Mouse (Mus musculus) activated CD4-positive, CD25-positive, alpha-beta regulatory T cell, adult 4 months (primary cell): Measurements from ENCODE around the gene Slc22a21. TPM values are rescaled to one million over a fixed set of nuclear protein-coding genes. Genes with fewer than 3 reads are reported as not detected.
"Not testable (repeated sequence)": the region's sequence is repeated elsewhere in the genome, so short reads cannot be mapped to it uniquely, and the experiment has no call there.

Experiments used
- ATAC-seq: one replicate; pipeline ENCODE4 v1.8.0; 2017
- polyA plus RNA-seq, 2 experiments: library from polyadenylated mRNA; unstranded; fragments of 100-300 nt; shearing (Covaris generic); gene quantifications; one replicate each; pipeline ENCODE4 v1.2.1; 2017

Gene Slc22a21
- polyA plus RNA-seq, 2 experiments from 2014 or later: 0.73 to 1.1 TPM

DNA sequence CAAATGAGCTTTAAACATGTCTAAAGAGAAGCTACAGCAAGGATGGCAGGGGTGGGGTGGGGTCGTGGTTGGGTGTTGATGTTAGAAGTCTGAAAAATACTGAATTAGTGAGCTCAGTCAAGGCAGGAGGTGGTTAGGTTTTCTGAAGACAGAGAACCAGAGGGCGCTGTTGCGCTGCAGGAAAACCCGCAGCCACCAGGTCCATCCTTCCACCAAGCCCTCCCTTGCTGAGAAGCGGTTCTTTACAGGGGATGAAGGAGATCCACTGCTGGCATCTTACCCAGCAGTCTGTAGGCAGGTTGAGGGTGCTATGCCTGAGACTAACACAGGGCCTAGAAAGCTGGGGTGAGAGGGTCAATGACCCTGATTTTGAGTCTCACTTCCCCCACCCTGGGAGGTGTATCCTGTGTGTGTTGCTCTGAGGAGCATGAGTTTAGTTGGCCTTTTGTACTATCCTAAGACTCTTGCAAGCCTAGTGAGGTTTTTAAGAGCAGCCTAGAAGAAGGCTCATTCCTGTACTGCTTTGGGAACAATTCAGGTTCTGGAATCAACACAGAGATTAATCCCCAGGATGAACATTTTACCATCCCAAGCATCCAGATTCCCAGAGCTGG lies 22.1 kb upstream of the Slc22a21 start:
- ATAC-seq: no peak

DNA sequence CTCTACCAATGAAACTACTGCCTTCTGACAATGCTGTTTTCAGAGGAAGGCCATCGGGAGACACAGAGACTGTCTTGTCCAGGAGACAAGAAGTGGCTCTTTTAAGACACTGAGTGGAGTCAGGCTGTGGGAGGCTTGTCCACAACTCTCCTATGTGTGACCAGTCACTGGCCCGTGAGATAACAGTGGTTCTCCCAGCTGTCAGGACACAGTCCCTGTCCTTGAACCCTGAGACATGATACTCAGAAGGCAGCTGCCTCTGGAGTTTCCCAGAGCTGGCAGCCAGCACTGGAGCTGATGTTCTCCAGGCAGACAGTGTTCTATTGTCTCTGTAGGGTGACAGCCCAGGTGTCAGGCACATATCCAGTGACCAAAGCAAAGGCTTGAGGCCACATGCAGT lies 17.5 kb upstream of the Slc22a21 start:
- ATAC-seq: no peak

DNA sequence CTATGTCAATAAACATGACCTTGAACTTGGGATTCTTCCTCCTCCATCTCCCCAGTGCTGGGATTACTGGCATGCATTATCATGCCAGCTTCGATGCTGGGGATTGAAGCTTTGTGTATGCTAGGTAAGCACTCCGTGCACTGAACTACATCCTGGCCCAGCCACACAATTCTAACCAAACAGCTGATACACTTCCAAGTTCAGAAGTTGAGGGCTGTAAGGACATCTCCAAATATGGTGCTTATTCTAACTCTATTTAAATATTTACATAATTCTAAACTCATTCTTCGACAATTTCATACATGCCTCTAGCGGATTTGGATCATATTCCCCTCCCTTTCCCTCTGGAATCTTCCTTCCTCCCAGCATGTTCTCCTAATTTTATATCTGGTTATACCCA lies 12.1 kb upstream of the Slc22a21 start:
- ATAC-seq: no peak

DNA sequence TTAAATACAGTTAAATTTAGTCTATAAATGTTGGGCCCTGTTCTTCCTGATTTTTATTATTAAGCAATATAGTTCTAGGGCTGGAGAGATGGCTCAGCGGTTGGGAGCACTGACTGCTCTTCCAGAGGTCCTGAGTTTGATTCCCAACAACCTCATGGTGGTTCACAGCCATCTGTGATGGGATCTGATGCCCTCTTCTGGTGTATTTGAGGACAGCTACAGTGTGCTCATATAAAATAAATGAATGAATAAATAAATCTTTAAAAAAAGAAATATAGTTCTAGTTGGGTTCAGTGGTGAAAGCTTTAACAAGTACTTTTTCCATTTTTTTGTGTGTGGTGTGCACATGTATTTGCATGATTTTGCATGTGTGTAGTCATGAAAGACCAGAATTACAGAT lies 9.1 kb upstream of the Slc22a21 start:
- no peak for ATAC-seq

DNA sequence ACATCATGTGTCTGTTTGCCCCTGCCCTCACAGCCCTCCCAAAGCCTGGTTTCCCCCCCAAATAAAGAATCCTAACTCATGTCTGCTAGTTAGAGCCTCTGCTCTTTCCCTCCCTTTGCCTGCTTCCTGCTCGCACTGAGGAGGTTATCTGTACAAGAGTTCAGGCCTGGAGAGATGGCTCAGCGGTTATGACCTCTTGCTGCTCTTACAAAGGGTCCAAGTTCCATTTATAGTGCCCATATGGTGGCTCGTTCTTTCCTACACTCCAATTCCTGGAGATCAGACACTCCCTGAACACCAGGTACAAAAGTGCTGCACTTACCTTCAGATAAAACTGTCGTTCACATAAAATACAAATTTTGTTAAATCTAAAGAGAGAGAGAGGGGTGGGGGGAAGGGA lies 7.9 kb upstream of the Slc22a21 start:
- no peak for ATAC-seq

DNA sequence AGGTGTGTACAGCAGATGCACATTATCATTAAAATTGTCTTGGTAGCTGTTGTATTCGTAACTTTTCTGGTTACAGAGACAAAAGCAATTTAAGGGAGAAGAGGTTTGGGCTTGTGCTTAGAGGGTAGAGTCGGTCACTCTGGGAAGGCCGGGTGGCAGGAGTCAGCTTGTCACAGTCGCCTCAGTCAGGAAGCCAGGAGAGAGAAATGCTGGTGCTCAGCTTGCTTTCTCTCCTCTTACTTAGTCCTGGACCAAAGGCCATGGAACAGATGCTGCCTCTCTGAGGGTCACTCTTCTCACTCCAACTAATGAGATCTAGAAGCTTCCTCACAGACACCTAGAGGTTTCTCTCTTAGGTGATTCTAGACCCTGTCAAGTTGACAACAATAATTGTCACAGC lies 1.3 kb upstream of the Slc22a21 start:
- no peak for ATAC-seq

DNA sequence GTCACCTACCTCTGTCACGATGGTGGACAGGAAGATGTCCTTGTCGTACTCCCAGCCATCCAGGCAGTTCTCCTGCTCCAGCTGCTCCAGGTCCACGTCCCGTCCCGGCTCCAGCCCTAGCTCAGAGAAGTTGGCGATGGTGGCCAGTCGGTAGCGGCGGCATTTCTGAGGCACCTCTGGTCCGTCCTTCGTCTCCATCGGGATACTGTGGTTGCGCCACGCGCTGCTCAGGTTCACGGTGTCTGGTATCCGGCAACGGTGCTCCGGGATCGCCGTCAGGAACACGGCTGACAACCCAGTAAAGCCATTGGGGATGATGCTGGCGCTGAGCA lies 710 bp downstream of the Slc22a21 start:
- not testable (repeated sequence) for ATAC-seq

DNA sequence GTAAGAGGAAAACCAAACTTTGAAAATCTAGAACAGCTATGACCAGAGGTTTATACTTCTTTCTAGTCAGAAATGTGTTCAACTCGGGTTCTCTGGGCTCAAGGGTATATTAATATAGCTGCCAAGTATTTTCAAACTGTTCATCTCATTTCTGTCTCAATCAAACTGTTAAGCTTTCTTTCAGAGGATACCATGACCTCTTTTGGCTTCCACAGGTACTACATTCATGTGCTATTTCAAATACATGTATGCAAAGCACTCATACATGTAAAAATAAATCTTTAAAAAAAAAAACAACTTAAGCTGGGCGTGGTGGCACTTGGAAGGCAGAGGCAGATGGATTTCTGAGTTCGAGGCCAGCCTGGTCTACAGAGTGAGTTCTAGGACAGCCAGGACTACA lies 2.5 kb downstream of the Slc22a21 start:
- ATAC-seq: no peak

DNA sequence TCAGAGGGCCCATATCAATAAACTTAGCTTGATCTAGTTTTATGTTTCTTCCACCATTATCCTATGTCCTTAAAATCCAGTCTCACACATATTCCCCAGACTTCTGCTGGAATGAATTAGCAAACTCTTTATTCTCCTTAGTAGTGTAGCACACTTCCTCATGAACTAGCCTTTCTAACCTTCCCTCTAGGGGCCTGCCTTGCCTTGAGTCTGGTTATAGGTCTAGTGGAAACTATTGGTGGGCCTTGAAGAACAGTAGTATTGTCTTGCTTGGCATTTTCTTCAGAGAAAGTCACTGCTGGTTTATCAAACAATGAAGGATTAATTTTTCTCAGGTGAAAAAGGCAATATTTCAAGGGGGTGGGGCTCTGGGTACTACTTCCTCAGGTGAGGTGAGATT lies 4.6 kb downstream of the Slc22a21 start:
- ATAC-seq: no peak

DNA sequence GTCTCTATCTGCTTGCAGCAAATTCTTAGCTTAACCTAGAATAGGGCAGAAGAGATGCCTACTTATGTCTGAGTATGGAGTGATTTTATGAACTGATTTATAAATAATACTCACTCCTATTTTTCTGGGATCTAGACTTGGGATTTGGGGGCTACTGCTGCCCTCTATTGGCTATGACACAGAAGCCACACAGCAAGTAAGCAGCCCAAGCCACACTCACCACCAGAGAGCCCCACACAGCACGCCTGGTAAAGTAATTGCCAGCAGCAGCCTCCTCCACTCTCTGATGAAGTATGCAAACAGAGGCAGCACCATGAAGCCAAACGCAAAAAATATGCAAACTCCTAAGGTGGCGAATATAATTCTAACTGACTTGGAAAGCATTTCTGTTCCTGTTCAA lies 21.1 kb downstream of the Slc22a21 start:
- ATAC-seq: no peak

DNA sequence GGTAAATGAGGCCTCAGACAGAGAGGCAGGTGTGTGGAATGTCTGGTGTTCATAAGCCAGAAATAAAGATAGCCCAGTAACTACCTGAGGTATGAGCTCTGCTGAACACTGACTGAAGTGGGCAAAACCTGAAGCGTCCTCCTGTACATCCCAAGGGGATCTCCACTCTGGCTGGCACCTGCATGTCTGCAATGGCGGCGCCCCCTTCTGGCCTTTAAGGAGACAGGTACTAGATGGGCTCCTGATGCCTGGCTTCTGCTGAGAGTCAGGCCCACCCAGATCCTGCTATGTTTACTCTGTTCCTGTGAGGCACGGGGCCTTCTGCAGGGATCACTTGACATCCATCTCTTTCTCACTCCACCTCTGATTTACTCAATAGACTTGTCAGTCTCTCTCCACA lies 22.0 kb downstream of the Slc22a21 start:
- not testable (repeated sequence) for ATAC-seq

DNA sequence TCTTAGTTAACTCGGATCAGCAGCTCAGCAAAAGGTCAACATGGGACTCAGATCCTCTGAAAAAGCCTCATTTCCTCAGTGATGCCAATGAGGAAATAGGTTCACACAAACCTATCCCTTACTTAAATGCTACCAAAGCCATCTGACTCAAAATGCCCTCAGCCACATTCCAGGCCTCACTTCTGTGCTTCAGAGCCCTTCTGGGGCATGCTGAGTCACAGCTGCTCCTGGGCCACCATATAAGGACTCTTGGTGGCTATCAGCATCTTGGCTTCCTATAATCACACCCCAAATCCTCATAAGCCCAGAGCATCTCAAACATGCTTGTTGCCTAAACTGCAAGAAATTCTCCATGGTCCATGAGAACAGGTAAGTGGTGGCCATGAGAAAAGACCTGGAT lies 23.5 kb downstream of the Slc22a21 start:
- ATAC-seq: no peak

DNA sequence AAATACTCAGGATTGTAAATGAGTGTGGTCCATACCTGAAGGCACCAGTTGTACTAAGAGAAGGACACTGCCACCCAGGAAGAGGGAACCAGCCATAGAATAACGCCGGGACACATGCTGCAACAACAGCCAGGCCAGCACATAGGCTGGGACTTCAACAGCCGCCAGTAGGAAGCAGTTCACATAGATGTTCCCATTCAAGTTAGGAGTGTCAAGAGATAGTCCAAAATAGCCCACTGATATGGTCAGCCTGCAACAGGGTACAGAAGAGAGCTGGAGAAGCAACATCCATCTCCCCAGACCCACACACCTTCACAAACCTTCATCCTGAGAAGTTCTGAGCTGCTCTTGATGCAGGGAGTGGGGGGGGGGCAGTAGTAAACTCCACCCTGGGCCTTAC lies 25.5 kb downstream of the Slc22a21 start:
- ATAC-seq: no peak

DNA sequence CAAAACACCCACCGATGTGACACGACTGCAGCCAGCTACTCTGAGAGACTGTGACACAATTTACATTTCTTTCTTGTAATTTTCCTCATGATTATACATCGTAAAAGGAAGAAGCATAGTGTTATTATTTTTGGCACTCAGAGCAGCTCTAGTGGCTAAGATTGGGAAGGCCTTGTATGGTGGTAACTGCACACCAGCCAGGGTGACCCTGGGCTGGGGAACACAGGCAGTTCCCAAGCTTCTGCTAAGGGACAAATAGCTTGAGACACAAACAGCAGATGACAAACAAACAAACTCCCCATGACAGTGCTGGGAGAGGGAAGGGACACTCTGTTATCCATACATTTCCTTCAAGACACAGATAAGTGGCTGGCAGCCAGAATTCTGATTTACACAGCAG lies 30.0 kb downstream of the Slc22a21 start:
- ATAC-seq: not testable (repeated sequence)

DNA sequence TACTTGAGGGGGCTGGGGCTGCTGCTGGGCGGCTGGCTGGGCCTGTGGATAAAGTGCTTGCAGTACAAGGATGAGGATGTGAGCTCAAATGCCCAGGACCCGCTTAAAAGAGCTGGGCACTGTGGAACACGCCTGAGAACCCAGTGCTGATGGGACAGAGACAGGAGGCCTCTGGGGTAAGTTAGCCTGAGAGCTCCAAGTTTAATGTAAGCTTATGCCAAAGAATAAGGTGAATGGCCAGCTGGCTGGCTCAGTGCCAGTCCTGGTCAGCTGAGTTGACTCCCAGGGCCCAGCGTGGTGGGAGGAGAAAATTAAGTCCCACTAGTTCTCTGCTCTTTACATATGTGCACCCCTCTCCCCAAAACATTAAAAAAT lies 48.2 kb downstream of the Slc22a21 start:
- not testable (repeated sequence) for ATAC-seq

DNA sequence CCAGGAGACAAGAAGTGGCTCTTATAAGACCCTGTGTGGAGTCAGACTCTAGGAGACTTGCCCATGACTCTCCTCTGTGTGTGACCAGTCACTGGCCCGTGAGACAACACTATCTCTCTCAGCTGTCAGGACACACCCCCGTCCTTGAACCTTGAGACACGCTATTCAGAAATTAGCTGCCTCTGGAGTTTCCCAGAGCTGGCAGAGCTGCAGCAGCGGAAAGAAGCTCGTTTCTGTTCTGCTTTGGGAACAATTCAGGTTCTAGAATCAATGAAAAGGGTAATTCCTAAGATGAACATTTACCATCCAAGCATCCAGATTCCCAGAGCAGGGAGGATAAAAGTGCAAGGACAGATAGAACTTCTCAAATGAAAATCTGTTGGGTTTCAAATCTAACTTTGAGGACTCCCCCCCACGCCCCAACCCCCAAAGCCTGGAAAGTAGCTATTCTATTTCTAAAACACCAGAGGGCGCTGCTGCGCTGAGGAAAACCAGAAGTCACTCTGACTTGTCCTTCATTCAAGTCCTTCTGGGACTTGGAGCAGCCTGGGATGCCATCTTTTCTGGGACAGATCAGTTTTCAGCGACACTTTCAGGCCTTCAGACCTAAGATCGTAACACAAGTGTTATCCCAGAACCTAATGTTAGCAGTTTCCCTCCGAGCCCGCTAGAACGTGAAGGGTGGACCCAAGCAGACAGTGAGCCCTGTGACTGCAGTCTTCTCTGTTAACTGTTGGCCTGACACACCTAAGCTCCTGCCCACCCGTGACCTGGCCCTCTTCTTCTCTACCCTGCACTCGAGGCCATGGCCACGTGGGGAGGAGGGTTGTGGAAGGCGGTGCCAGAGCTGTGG lies 48.8 kb downstream of the Slc22a21 start:
- ATAC-seq: no peak

DNA sequence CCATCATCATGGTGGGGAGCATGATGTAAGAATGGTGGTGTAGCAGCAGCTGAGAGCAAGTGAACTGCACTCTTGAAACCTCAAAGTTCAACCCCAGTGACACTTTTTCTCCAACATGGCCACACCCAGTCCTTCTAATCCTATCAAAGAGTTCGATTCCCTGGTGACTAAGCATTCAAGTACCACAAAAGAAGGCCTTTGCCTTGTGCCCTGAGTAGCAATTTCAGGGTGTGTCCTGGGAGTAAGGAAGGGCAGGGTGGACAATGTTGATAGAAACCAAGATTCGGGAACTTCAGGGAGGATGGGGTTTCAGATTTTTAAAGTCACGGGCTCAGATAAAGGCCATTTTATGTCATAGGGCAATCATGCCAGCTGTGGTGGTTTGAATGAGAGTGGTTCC lies 50.4 kb downstream of the Slc22a21 start:
- no peak for ATAC-seq

DNA sequence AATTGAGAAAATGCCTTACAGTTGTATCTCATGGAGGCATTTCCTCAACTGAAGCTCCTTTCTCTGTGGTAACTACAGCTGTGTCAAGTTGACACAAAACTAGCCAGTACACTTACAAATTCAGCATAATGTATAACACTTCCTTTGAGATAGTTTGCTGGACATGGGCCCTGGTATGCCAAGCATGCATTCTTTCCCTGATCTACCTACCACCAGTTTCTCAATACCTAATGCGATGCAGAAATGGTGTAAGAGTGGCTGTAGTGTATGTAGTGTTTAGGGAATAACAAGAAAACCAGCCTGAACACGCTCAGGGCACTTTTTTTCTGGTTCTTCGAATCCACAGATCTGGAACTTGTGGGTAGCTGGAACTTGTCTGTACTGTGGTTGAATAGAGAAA lies 51.5 kb downstream of the Slc22a21 start:
- ATAC-seq: no peak

DNA sequence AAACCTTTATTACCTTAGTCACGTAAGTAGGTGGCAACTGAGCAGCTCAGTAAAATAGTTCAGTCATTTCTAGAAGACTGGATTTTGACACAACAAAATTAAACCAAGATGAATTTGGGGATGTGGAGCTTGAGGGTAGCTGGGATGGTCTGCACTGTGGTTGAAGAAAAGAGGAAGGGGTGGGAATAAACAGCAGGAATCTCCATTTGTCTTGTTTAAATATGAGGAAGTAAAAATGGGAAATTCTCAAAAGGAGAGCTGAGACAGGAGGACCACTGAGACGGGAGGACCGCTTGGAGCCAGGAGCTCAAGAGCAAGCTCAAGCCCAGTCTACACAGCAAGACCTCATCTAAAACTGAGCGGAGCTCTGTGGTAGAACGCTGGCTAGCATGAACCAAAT lies 53.8 kb downstream of the Slc22a21 start:
- ATAC-seq: no peak

DNA sequence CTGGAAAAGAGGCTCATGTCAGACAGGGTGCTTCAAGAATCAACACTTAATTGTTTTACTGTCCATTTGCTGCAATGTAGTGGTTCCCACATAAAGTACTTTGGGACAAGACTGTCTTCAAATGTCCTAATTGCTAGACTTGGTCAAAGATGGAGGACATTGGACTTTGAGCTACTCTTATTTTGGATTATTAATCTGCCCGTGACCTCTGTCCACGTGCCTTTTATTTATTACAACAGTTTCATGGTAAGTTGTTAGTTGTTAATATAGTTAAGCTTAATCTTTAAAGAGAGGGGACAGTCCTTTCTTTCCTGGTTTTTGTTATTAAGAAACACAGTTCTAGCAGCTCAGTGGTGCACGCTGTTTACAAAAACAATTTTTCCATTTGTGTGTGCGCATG lies 61.3 kb downstream of the Slc22a21 start:
- no peak for ATAC-seq

DNA sequence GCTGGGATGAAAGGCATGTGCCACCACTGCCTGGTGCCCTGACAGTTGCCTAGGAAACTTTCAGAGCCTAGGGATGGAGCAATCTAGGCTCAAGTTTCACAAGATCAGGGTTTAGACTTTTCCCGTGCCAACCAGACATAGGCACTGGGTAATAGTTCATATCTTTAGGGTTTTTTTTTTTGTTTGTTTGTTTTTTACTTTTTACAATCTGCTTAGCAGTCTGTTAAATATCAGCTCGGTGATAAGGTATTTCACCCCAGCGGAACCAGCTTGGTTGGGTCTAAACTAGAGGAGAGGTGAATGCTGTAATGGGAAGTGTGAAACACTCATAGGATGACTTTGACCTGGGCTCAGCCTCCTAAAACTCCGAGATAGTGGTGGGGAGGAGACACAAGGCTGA lies 69.1 kb downstream of the Slc22a21 start:
- no peak for ATAC-seq

DNA sequence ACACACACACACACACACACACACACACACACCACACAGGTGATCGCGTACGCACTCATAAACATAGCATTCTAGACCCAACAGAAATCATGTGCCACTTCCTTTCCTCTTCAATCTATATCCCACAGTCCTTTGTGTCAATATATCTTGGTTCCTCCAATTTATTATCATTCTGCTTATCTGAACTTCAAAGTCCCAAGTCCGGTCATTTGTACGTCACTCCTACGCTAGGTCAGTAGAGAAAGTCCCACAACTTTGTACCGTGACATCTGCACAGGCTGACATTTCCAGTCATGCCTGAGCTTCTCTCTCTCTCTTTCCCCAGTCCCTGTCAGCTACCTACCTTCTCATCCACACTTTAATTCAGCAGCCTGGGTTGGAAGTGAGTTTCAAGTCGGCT lies 71.4 kb downstream of the Slc22a21 start:
- no peak for ATAC-seq

DNA sequence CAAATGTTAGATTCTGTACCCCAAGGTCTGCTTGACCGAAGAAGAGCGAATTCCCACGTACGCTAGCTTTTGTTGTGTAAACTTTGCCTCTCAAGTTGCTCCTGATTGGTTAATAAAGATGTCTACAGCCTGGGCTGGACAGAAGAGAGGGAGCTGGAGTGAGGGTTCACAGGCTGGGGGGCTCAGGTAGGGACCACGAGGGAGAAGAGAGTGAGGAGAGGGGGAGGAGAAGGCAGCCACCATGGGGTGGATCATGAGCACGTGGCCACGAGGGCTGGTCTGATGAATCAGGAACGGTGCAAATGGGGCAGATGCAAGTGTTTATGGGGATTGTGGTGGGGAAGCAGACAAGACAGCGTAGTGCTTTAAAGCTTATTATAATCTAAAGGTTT lies 75.6 kb downstream of the Slc22a21 start:
- no peak for ATAC-seq

DNA sequence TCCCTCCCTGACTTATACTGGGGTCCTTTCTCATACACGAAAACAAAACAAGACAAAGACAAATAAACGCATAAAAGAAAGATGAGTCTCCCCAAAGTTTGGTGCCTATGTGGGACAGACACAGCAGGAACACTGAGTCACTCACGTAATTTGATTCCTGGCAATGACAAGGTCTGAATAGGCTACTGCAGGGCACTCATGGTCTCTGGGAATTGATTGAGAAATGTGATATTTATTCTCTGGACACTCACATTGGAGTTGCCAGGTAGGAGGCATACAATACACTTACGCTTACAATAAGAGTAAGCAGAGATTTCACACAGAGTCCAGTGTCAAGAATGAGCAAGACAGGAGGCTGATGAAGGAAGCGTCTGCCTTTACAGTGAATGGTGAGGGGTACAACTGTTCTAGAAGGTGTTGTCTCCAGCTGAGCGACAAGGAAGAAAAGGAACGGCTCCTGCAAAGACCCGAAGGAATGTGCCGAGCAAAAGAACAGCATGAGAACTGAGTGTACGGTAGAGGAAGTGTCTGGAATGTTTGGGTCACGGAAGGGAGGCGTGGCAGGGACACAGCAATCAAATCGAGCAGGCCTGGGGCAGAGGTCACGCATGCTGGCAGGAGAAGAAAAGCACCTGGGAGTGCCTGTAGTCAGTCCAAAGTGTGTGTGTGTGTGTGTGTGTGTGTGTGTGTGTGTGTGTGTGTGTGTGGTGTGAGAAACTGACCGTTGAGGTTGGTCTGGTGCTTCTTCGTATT lies 76.2 kb downstream of the Slc22a21 start:
- ATAC-seq: no peak
